Mouse (Mus musculus) lung, adult 18-20 months (tissue): ENCODE data around the gene 4930562C15Rik.

Source experiments
- DNase-seq, 2 experiments: peaks; one replicate each; pipeline ENCODE4 v3.0.0; 2022; ENCODE audit warnings: mixed read lengths in 2 of 2

Gene 4930562C15Rik

GRCm38 (mm10) chr16:4894201-4894908, 59.1 kb downstream of the 4930562C15Rik start:
- peak; percentile 69 to 82 for DNase-seq

GRCm38 (mm10) chr16:4896249-4897027, 61.2 kb downstream of the 4930562C15Rik start:
- DNase-seq, result no peak

GRCm38 (mm10) chr16:4897146-4897730, 62.0 kb downstream of the 4930562C15Rik start:
- DNase-seq, result no peak

- no peak for DNase-seq
Observed at GRCm38 (mm10) chr16:4898881-4899280, 63.7 kb downstream of the 4930562C15Rik start.

GRCm38 (mm10) chr16:4899711-4900110, 64.5 kb downstream of the 4930562C15Rik start:
- DNase-seq, result no peak

GRCm38 (mm10) chr16:4901167-4901566, 66.0 kb downstream of the 4930562C15Rik start:
- DNase-seq, result no peak

GRCm38 (mm10) chr16:4902390-4902789, 67.2 kb downstream of the 4930562C15Rik start:
- no peak for DNase-seq

- peak in 1 of 2 experiments; percentile 4 for DNase-seq
Observed at GRCm38 (mm10) chr16:4903491-4904102, 68.4 kb downstream of the 4930562C15Rik start.

GRCm38 (mm10) chr16:4904878-4905277, 69.7 kb downstream of the 4930562C15Rik start:
- DNase-seq, result no peak

- DNase-seq, result no peak
Observed at GRCm38 (mm10) chr16:4905591-4905990, 70.4 kb downstream of the 4930562C15Rik start.

- no peak for DNase-seq
Observed at GRCm38 (mm10) chr16:4906559-4906958, 71.3 kb downstream of the 4930562C15Rik start.

- no peak for DNase-seq
Observed at GRCm38 (mm10) chr16:4907386-4907785, 72.2 kb downstream of the 4930562C15Rik start.

- DNase-seq, result peak; percentile 35 to 44
Observed at GRCm38 (mm10) chr16:4907972-4908371, 72.8 kb downstream of the 4930562C15Rik start.

GRCm38 (mm10) chr16:4909745-4910144, 74.5 kb downstream of the 4930562C15Rik start:
- DNase-seq, result no peak

GRCm38 (mm10) chr16:4910758-4911157, 75.5 kb downstream of the 4930562C15Rik start:
- DNase-seq, result no peak

- DNase-seq, result no peak
Observed at GRCm38 (mm10) chr16:4912074-4912648, 76.9 kb downstream of the 4930562C15Rik start.

- peak in 1 of 2 experiments; percentile 30 for DNase-seq
Observed at GRCm38 (mm10) chr16:4912907-4913782, 77.9 kb downstream of the 4930562C15Rik start.

- DNase-seq, result peak; percentile 90 to 93
Observed at GRCm38 (mm10) chr16:4913783-4914735, 78.8 kb downstream of the 4930562C15Rik start.

GRCm38 (mm10) chr16:4915931-4916330, 80.7 kb downstream of the 4930562C15Rik start:
- no peak for DNase-seq

GRCm38 (mm10) chr16:4916608-4917007, 81.4 kb downstream of the 4930562C15Rik start:
- DNase-seq, result no peak
